Mouse (Mus musculus): Measurements from ENCODE around the gene Kif17. TPM values are rescaled to one million over a fixed set of nuclear protein-coding genes. Genes with fewer than 3 reads are reported as not detected.

Gene Kif17
- polyA plus RNA-seq, 1 experiment from 2014 or later, result 3.0 TPM

- H3K27ac ChIP-seq (ENCODE audit: low read length), result peak overlapping the region; percentile 83; the same call in 1 of the 2 replicates
- WGBS, result 67% methylated on average over 11 of the region's 11 CpGs
- no peaks in the 10 kb centered on the region for H3K9me3 ChIP-seq (ENCODE audit: control insufficient read depth, low read length)
- H3K36me3 ChIP-seq (ENCODE audit: control insufficient read depth, insufficient read depth, low read length), result peaks cover 8% of the 10 kb centered on the region
- H3K27me3 ChIP-seq (ENCODE audit: control insufficient read depth, insufficient read depth, low read depth, low read length), result no peaks in the 10 kb centered on the region
- peak overlapping the region; percentile 94 for H3K9ac ChIP-seq (ENCODE audit: low read length)
- peak overlapping the region; percentile 83 for H3K4me3 ChIP-seq (ENCODE audit: low read length)
- peak overlapping the region; percentile 88 for H3K4me2 ChIP-seq (ENCODE audit: low read depth, low read length)
- ATAC-seq (ENCODE audit: low read depth), result no peak
- H3K4me1 ChIP-seq (replicated peaks; ENCODE audit: control insufficient read depth, insufficient read depth, low read length), result peaks cover 24% of the 10 kb centered on the region
Observed at GRCm38 (mm10) chr4:138217951-138218685, 32.1 kb upstream of the Kif17 start.

GRCm38 (mm10) chr4:138219331-138219730 lies 30.9 kb upstream of the Kif17 start:
- H3K27me3 ChIP-seq (ENCODE audit: control insufficient read depth, insufficient read depth, low read depth, low read length), result no peaks in the 10 kb centered on the region
- H3K9me3 ChIP-seq (ENCODE audit: control insufficient read depth, low read length), result no peaks in the 10 kb centered on the region
- peak overlapping the region; percentile 18; the same call in 1 of the 2 replicates for H3K9ac ChIP-seq (ENCODE audit: low read length)
- H3K4me2 ChIP-seq (ENCODE audit: low read depth, low read length), result no peak overlapping the region
- H3K36me3 ChIP-seq (ENCODE audit: control insufficient read depth, insufficient read depth, low read length), result peaks cover 17% of the 10 kb centered on the region
- no peak overlapping the region for H3K4me3 ChIP-seq (ENCODE audit: low read length)
- 77% methylated on average over 5 of the region's 5 CpGs for WGBS
- H3K27ac ChIP-seq (ENCODE audit: low read length), result no peak overlapping the region
- peaks cover 24% of the 10 kb centered on the region for H3K4me1 ChIP-seq (replicated peaks; ENCODE audit: control insufficient read depth, insufficient read depth, low read length)
- no peak for ATAC-seq (ENCODE audit: low read depth)

- Histone ChIP-seq H3K27me3 (ENCODE audit: control insufficient read depth, insufficient read depth, low read depth, low read length) (no peaks in the 10 kb centered on the region), H3K4me1 (replicated peaks; ENCODE audit: control insufficient read depth, insufficient read depth, low read length) (peaks cover 20% of the 10 kb centered on the region), H3K36me3 (ENCODE audit: control insufficient read depth, insufficient read depth, low read length) (peaks cover 24% of the 10 kb centered on the region), H3K27ac (ENCODE audit: low read length) (no peak overlapping the region), H3K9me3 (ENCODE audit: control insufficient read depth, low read length) (no peaks in the 10 kb centered on the region), H3K9ac (ENCODE audit: low read length) (no peak overlapping the region), H3K4me2 (ENCODE audit: low read depth, low read length) (no peak overlapping the region), H3K4me3 (ENCODE audit: low read length) (no peak overlapping the region)
- whole genome bisulfite sequencing, result 70% methylated on average over 7 of the region's 7 CpGs
- ATAC-seq (ENCODE audit: low read depth), result no peak
Observed at GRCm38 (mm10) chr4:138220761-138221160, 29.5 kb upstream of the Kif17 start.

GRCm38 (mm10) chr4:138221406-138221805 lies 28.8 kb upstream of the Kif17 start:
- no peak overlapping the region for H3K9ac ChIP-seq (ENCODE audit: low read length)
- H3K27me3 ChIP-seq (ENCODE audit: control insufficient read depth, insufficient read depth, low read depth, low read length), result no peaks in the 10 kb centered on the region
- peaks cover 29% of the 10 kb centered on the region for H3K36me3 ChIP-seq (ENCODE audit: control insufficient read depth, insufficient read depth, low read length)
- peaks cover 18% of the 10 kb centered on the region for H3K4me1 ChIP-seq (replicated peaks; ENCODE audit: control insufficient read depth, insufficient read depth, low read length)
- no peak overlapping the region for H3K4me2 ChIP-seq (ENCODE audit: low read depth, low read length)
- no peak overlapping the region for H3K4me3 ChIP-seq (ENCODE audit: low read length)
- H3K9me3 ChIP-seq (ENCODE audit: control insufficient read depth, low read length), result no peaks in the 10 kb centered on the region
- no peak for ATAC-seq (ENCODE audit: low read depth)
- 73% methylated on average over 5 of the region's 5 CpGs for WGBS
- no peak overlapping the region for H3K27ac ChIP-seq (ENCODE audit: low read length)

- H3K36me3 ChIP-seq (ENCODE audit: control insufficient read depth, insufficient read depth, low read length), result peaks cover 36% of the 10 kb centered on the region
- H3K27ac ChIP-seq (ENCODE audit: low read length), result no peak overlapping the region
- H3K27me3 ChIP-seq (ENCODE audit: control insufficient read depth, insufficient read depth, low read depth, low read length), result no peaks in the 10 kb centered on the region
- H3K4me3 ChIP-seq (ENCODE audit: low read length), result no peak overlapping the region
- WGBS, result 80% methylated on average over 5 of the region's 5 CpGs
- no peak overlapping the region for H3K4me2 ChIP-seq (ENCODE audit: low read depth, low read length)
- ATAC-seq (ENCODE audit: low read depth), result no peak
- no peak overlapping the region for H3K9ac ChIP-seq (ENCODE audit: low read length)
- peaks cover 18% of the 10 kb centered on the region for H3K4me1 ChIP-seq (replicated peaks; ENCODE audit: control insufficient read depth, insufficient read depth, low read length)
- H3K9me3 ChIP-seq (ENCODE audit: control insufficient read depth, low read length), result no peaks in the 10 kb centered on the region
Observed at GRCm38 (mm10) chr4:138222396-138222795, 27.8 kb upstream of the Kif17 start.

GRCm38 (mm10) chr4:138223623-138224022 lies 26.6 kb upstream of the Kif17 start:
- Histone ChIP-seq H3K36me3 (ENCODE audit: control insufficient read depth, insufficient read depth, low read length) (peaks cover 48% of the 10 kb centered on the region), H3K27me3 (ENCODE audit: control insufficient read depth, insufficient read depth, low read depth, low read length) (no peaks in the 10 kb centered on the region), H3K27ac (ENCODE audit: low read length) (no peak overlapping the region), H3K9me3 (ENCODE audit: control insufficient read depth, low read length) (no peaks in the 10 kb centered on the region), H3K4me2 (ENCODE audit: low read depth, low read length) (no peak overlapping the region), H3K4me1 (replicated peaks; ENCODE audit: control insufficient read depth, insufficient read depth, low read length) (peaks cover 11% of the 10 kb centered on the region), H3K4me3 (ENCODE audit: low read length) (no peak overlapping the region), H3K9ac (ENCODE audit: low read length) (no peak overlapping the region)
- no peak for ATAC-seq (ENCODE audit: low read depth)
- WGBS, result 79% methylated on average over 10 of the region's 10 CpGs

- Histone ChIP-seq H3K9ac (ENCODE audit: low read length) (no peak overlapping the region), H3K9me3 (ENCODE audit: control insufficient read depth, low read length) (no peaks in the 10 kb centered on the region), H3K27me3 (ENCODE audit: control insufficient read depth, insufficient read depth, low read depth, low read length) (peaks cover 12% of the 10 kb centered on the region), H3K4me2 (ENCODE audit: low read depth, low read length) (no peak overlapping the region), H3K36me3 (ENCODE audit: control insufficient read depth, insufficient read depth, low read length) (peaks cover 38% of the 10 kb centered on the region), H3K4me3 (ENCODE audit: low read length) (no peak overlapping the region), H3K4me1 (replicated peaks; ENCODE audit: control insufficient read depth, insufficient read depth, low read length) (peaks cover 18% of the 10 kb centered on the region), H3K27ac (ENCODE audit: low read length) (no peak overlapping the region)
- ATAC-seq (ENCODE audit: low read depth), result no peak
- WGBS, result 64% methylated on average over 27 of the region's 27 CpGs
Observed at GRCm38 (mm10) chr4:138246756-138247665, 3.2 kb upstream of the Kif17 start.

- WGBS, result under 1% methylated on average over 14 of the region's 14 CpGs
- Histone ChIP-seq H3K4me2 (ENCODE audit: low read depth, low read length) (peak overlapping the region; percentile 43), H3K36me3 (ENCODE audit: control insufficient read depth, insufficient read depth, low read length) (peaks cover 9% of the 10 kb centered on the region), H3K27ac (ENCODE audit: low read length) (no peak overlapping the region), H3K4me1 (replicated peaks; ENCODE audit: control insufficient read depth, insufficient read depth, low read length) (peaks cover 22% of the 10 kb centered on the region), H3K9me3 (ENCODE audit: control insufficient read depth, low read length) (no peaks in the 10 kb centered on the region), H3K9ac (ENCODE audit: low read length) (no peak overlapping the region), H3K4me3 (ENCODE audit: low read length) (peak overlapping the region; percentile 19; the same call in 1 of the 2 replicates), H3K27me3 (ENCODE audit: control insufficient read depth, insufficient read depth, low read depth, low read length) (peaks cover 12% of the 10 kb centered on the region)
- ATAC-seq (ENCODE audit: low read depth), result peak; percentile 48
Observed at GRCm38 (mm10) chr4:138251819-138252218, 1.6 kb downstream of the Kif17 start.

GRCm38 (mm10) chr4:138252231-138252630 lies 2.0 kb downstream of the Kif17 start:
- Histone ChIP-seq H3K27me3 (ENCODE audit: control insufficient read depth, insufficient read depth, low read depth, low read length) (peaks cover 12% of the 10 kb centered on the region), H3K9ac (ENCODE audit: low read length) (no peak overlapping the region), H3K36me3 (ENCODE audit: control insufficient read depth, insufficient read depth, low read length) (peaks cover 6% of the 10 kb centered on the region), H3K27ac (ENCODE audit: low read length) (no peak overlapping the region), H3K4me3 (ENCODE audit: low read length) (no peak overlapping the region), H3K9me3 (ENCODE audit: control insufficient read depth, low read length) (no peaks in the 10 kb centered on the region), H3K4me1 (replicated peaks; ENCODE audit: control insufficient read depth, insufficient read depth, low read length) (peaks cover 22% of the 10 kb centered on the region), H3K4me2 (ENCODE audit: low read depth, low read length) (peak overlapping the region; percentile 43; the same call in 1 of the 2 replicates)
- no peak for ATAC-seq (ENCODE audit: low read depth)
- 17% methylated on average over 5 of the region's 5 CpGs for WGBS

Data from lung, embryonic 16.5 days (tissue).